Mouse (Mus musculus) liver, postnatal 0 days (tissue): ENCODE results near the gene Pm20d2.

Source experiments
- CTCF ChIP-seq: sonication (generic); IDR thresholded peaks from 2 replicates; pipeline ENCODE4 v1.5.1; 2016; ENCODE audit warnings: antibody characterized with exemption, low read depth
- EP300 ChIP-seq: IDR thresholded peaks from 2 replicates; pipeline ENCODE4 v1.6.1; 2016; ENCODE audit warnings: antibody characterized with exemption, low read depth, mild to moderate bottlenecking

- TF ChIP-seq CTCF (no peak), EP300 (no peak)
These were observed 40.4 kb downstream of the Pm20d2 start for GRCm38 (mm10) chr4:33149150-33149549.
